Mouse (Mus musculus): ENCODE data around the gene Olfr648. TPM values are rescaled to one million over a fixed set of nuclear protein-coding genes. Genes with fewer than 3 reads are reported as not detected.

Gene Olfr648
- polyA plus RNA-seq (2015; fragmentation: Illumina TruSeq; extraction: RNeasy Lipid Tissue Mini Kit (QIAGEN cat#74804); ENCODE audit: low read depth, low replicate concordance): not detected

DNA sequence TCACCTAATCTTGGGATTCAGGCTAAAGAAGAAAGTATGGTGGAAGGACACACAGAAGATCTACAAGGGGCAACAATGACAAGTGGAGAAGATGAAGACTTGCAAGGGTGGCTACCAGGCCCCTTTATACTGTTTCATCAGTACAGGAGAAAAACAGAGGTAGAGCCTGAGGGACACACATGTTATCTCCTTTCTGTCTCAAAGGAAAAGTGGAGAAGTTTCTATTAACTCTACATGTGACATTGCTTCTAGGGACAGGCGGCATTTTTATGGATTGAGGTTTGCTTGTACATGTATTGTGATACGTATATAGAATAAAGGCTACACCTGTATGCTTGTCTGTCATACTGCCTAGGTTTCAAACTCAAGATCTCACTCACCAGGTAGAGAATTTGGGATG lies at the start of gene Olfr648:
TSS of gene Olfr648 (minus strand) at position 101 of the 400 bp plus-strand sequence.

DNA sequence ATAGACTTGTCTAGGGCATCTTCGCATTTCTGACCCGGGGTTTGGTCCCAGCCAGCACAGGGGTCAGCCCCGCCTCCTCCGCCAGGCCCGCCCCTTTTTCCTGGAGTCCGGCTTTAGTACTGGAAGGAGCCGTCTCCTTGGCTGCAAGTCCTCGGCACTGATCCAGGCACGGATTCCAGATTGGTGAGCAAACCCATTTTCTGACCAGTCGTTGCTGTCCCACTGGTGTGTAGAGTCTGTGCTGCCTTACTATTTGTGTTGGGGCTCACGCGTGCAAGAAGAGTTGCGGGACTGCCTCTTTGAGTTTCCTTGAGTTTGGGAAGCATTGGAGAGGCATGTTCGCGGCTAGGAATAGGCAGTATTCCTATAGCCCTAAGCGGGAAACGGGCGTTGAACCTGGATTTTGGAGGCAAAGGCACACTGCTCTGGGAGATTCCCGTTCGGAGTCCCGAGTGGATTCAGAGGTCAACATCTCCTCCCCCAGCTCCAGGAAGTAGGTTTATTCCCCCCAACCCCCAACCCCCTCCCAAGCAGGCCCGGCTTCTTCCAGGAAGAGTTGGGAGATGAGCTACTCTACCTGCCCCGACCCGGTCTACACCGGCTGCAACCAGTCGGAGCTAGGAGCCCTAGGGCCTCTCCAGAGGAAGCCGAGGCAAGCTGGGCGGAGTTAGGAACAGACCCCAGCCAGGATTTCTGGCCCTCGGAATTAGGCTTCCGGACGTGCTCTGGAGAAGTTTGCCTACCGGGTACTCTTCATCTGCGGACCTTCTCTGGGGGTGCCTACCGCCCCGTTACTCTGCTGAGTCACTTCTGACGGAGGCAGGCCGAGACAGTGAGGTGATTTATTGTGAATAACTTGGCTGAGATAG lies 35.7 kb upstream of the Olfr648 start, which contains the start of gene Trim6:
TSS of gene Trim6 (plus strand) at position 93 of the 869 bp plus-strand sequence.

GRCm38 (mm10) chr7:104195885-104196284 lies 12.7 kb upstream of the Olfr648 start, which contains the start of gene Olfr649:
TSS of gene Olfr649 (minus strand) at chr7:104195985.

GRCm38 (mm10) chr7:104150456-104150855 lies 32.7 kb downstream of the Olfr648 start, which contains the start of gene Ubqlnl:
TSS of gene Ubqlnl (minus strand) at chr7:104150556.

DNA sequence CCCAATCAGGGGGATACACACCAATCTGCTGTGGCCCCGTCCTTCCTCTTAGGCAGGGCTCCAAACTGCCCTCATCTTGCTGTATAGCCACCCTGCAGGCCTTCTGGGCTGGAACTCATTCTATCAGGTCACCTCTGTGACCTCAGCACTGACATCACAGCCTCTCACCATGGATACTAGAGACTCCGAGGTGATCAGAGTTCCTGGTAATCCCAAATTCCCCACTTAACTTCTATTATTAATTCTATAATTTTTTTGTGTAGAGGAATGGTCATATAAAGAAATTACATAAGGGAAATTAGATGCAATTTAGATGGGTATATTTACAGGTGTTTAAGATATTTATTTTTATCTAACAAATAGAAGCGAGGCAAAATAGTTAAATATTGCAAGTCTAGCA lies 40.0 kb downstream of the Olfr648 start, which contains the start of gene Ubqln3:
TSS of gene Ubqln3 (minus strand) at position 101 of the 400 bp plus-strand sequence.

DNA sequence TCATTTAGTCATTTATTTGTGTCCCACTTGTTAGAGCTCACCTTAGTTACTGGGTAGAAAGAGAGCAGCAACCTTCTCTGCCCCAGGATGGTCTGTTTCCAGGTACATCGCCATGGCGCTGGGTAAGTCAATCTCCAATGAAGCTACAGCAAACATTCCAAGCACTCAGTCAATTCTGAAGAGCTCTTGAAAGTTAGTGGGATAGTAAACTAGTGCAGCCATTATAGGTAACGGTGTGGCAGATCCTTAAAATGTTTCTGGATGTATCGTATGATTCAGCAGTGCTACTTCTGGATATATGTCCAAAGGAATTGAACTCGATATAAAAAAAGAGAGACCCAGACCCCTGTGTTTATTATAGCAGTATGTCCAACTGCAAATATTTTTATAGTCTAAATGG lies 45.9 kb downstream of the Olfr648 start, which contains the start of gene Olfr643:
TSS of gene Olfr643 (minus strand) at position 101 of the 400 bp plus-strand sequence.

DNA sequence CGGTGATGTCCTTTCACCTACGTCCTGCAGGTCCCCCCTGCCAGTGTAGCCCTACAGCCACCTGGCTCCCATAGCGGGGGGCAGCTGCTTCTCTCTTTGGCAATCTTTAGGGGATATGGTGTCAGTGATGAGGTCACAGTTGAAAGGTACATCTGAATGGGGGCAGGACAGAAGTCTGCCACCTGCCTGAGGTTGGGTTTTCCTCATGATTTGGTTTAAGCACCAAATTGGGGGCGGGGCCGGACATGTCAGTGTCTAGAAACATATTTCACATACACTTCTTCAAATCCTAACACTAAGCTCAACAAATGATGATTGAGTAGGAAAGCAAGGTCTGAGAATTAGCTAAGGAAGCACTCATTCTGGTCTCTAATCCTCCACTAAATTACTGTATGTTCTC lies 53.5 kb downstream of the Olfr648 start, which contains the start of gene Ubqln5:
TSS of gene Ubqln5 (minus strand) at position 101 of the 400 bp plus-strand sequence.

Other genes starting within 250 kb of the Olfr648 start
- gene Olfr632, start 249.0 kb downstream of the Olfr648 start, polyA plus RNA-seq (2015; fragmentation: Illumina TruSeq; extraction: RNeasy Lipid Tissue Mini Kit (QIAGEN cat#74804); ENCODE audit: low read depth, low replicate concordance): not detected
- not detected for gene Olfr633, start 239.0 kb downstream of the Olfr648 start, polyA plus RNA-seq (2015; fragmentation: Illumina TruSeq; extraction: RNeasy Lipid Tissue Mini Kit (QIAGEN cat#74804); ENCODE audit: low read depth, low replicate concordance)
- not detected for gene Olfr635, start 212.2 kb downstream of the Olfr648 start, polyA plus RNA-seq (2015; fragmentation: Illumina TruSeq; extraction: RNeasy Lipid Tissue Mini Kit (QIAGEN cat#74804); ENCODE audit: low read depth, low replicate concordance)
- gene Olfr638, start 184.6 kb downstream of the Olfr648 start, polyA plus RNA-seq (2015; fragmentation: Illumina TruSeq; extraction: RNeasy Lipid Tissue Mini Kit (QIAGEN cat#74804); ENCODE audit: low read depth, low replicate concordance): not detected
- not detected for gene Olfr639, start 166.1 kb downstream of the Olfr648 start, polyA plus RNA-seq (2015; fragmentation: Illumina TruSeq; extraction: RNeasy Lipid Tissue Mini Kit (QIAGEN cat#74804); ENCODE audit: low read depth, low replicate concordance)
- not detected for gene Olfr640, start 157.8 kb downstream of the Olfr648 start, polyA plus RNA-seq (2015; fragmentation: Illumina TruSeq; extraction: RNeasy Lipid Tissue Mini Kit (QIAGEN cat#74804); ENCODE audit: low read depth, low replicate concordance)
- not detected for gene Olfr641, start 147.9 kb downstream of the Olfr648 start, polyA plus RNA-seq (2015; fragmentation: Illumina TruSeq; extraction: RNeasy Lipid Tissue Mini Kit (QIAGEN cat#74804); ENCODE audit: low read depth, low replicate concordance)
- not detected for gene Olfr642, start 130.7 kb downstream of the Olfr648 start, polyA plus RNA-seq (2015; fragmentation: Illumina TruSeq; extraction: RNeasy Lipid Tissue Mini Kit (QIAGEN cat#74804); ENCODE audit: low read depth, low replicate concordance)
- not detected for gene 4930516K23Rik, start 121.9 kb downstream of the Olfr648 start, polyA plus RNA-seq (2015; fragmentation: Illumina TruSeq; extraction: RNeasy Lipid Tissue Mini Kit (QIAGEN cat#74804); ENCODE audit: low read depth, low replicate concordance)
- gene Olfr644, start 111.5 kb downstream of the Olfr648 start, polyA plus RNA-seq (2015; fragmentation: Illumina TruSeq; extraction: RNeasy Lipid Tissue Mini Kit (QIAGEN cat#74804); ENCODE audit: low read depth, low replicate concordance): not detected
- not detected for gene Olfr645, start 97.9 kb downstream of the Olfr648 start, polyA plus RNA-seq (2015; fragmentation: Illumina TruSeq; extraction: RNeasy Lipid Tissue Mini Kit (QIAGEN cat#74804); ENCODE audit: low read depth, low replicate concordance)
- not detected for gene Olfr646, start 78.5 kb downstream of the Olfr648 start, polyA plus RNA-seq (2015; fragmentation: Illumina TruSeq; extraction: RNeasy Lipid Tissue Mini Kit (QIAGEN cat#74804); ENCODE audit: low read depth, low replicate concordance)
- not detected for gene Ubqln5, start 53.6 kb downstream of the Olfr648 start, polyA plus RNA-seq (2015; fragmentation: Illumina TruSeq; extraction: RNeasy Lipid Tissue Mini Kit (QIAGEN cat#74804); ENCODE audit: low read depth, low replicate concordance)
- gene Olfr643, start 46.0 kb downstream of the Olfr648 start, polyA plus RNA-seq (2015; fragmentation: Illumina TruSeq; extraction: RNeasy Lipid Tissue Mini Kit (QIAGEN cat#74804); ENCODE audit: low read depth, low replicate concordance): not detected
- not detected for gene Ubqln3, start 40.1 kb downstream of the Olfr648 start, polyA plus RNA-seq (2015; fragmentation: Illumina TruSeq; extraction: RNeasy Lipid Tissue Mini Kit (QIAGEN cat#74804); ENCODE audit: low read depth, low replicate concordance)
- gene Ubqlnl, start 32.8 kb downstream of the Olfr648 start, polyA plus RNA-seq (2015; fragmentation: Illumina TruSeq; extraction: RNeasy Lipid Tissue Mini Kit (QIAGEN cat#74804); ENCODE audit: low read depth, low replicate concordance): not detected
- gene Olfm5, start 18.6 kb downstream of the Olfr648 start, polyA plus RNA-seq (2015; fragmentation: Illumina TruSeq; extraction: RNeasy Lipid Tissue Mini Kit (QIAGEN cat#74804); ENCODE audit: low read depth, low replicate concordance): 0.36 TPM
- not detected for gene Olfr649, start 12.6 kb upstream of the Olfr648 start, polyA plus RNA-seq (2015; fragmentation: Illumina TruSeq; extraction: RNeasy Lipid Tissue Mini Kit (QIAGEN cat#74804); ENCODE audit: low read depth, low replicate concordance)
- gene Trim6, start 35.4 kb upstream of the Olfr648 start, polyA plus RNA-seq (2015; fragmentation: Illumina TruSeq; extraction: RNeasy Lipid Tissue Mini Kit (QIAGEN cat#74804); ENCODE audit: low read depth, low replicate concordance): 0.15 TPM
- gene Trim34a, start 61.1 kb upstream of the Olfr648 start, polyA plus RNA-seq (2015; fragmentation: Illumina TruSeq; extraction: RNeasy Lipid Tissue Mini Kit (QIAGEN cat#74804); ENCODE audit: low read depth, low replicate concordance): 2.8 TPM
- gene Trim5, start 104.7 kb upstream of the Olfr648 start, polyA plus RNA-seq (2015; fragmentation: Illumina TruSeq; extraction: RNeasy Lipid Tissue Mini Kit (QIAGEN cat#74804); ENCODE audit: low read depth, low replicate concordance): 0.40 TPM
- 5.5 TPM for gene Trim12a, start 132.1 kb upstream of the Olfr648 start, polyA plus RNA-seq (2015; fragmentation: Illumina TruSeq; extraction: RNeasy Lipid Tissue Mini Kit (QIAGEN cat#74804); ENCODE audit: low read depth, low replicate concordance)
- gene Trim34b, start 146.1 kb upstream of the Olfr648 start, polyA plus RNA-seq (2015; fragmentation: Illumina TruSeq; extraction: RNeasy Lipid Tissue Mini Kit (QIAGEN cat#74804); ENCODE audit: low read depth, low replicate concordance): not detected
- 2.2 TPM for gene Trim12c, start 170.0 kb upstream of the Olfr648 start, polyA plus RNA-seq (2015; fragmentation: Illumina TruSeq; extraction: RNeasy Lipid Tissue Mini Kit (QIAGEN cat#74804); ENCODE audit: low read depth, low replicate concordance)
- gene Trim30b, start 186.5 kb upstream of the Olfr648 start, polyA plus RNA-seq (2015; fragmentation: Illumina TruSeq; extraction: RNeasy Lipid Tissue Mini Kit (QIAGEN cat#74804); ENCODE audit: low read depth, low replicate concordance): not detected
- not detected for gene Trim30c, start 217.4 kb upstream of the Olfr648 start, polyA plus RNA-seq (2015; fragmentation: Illumina TruSeq; extraction: RNeasy Lipid Tissue Mini Kit (QIAGEN cat#74804); ENCODE audit: low read depth, low replicate concordance)